Mouse (Mus musculus): ENCODE measurements around the gene Vars.
"Not testable (repeated sequence)": the region's sequence is repeated elsewhere in the genome, so short reads cannot be mapped to it uniquely, and the experiment has no call there.

The Vars gene

DNA sequence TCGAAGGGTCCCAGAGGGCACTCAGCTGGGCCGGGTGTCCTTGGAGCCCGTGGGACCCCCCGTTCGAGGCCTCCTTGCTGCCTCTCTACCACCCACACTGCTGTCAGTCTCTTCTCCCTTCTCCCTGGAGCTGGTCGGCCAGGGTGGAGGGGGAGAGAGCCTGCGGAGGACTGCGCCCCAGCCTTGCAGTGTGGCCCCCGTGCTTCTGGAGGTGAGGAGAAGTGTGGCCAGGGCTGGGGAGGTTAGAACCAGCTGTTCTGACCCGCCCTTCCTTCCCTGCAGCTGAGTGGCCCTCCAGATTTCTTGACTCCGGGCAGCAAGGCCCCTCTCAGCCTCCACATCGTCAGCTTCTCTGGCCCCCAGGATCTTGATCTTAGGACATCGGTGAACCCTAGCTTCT is 23.5 kb downstream of the Vars start:
- no peak for DNase-seq (ENCODE audit: low spot score)

DNA sequence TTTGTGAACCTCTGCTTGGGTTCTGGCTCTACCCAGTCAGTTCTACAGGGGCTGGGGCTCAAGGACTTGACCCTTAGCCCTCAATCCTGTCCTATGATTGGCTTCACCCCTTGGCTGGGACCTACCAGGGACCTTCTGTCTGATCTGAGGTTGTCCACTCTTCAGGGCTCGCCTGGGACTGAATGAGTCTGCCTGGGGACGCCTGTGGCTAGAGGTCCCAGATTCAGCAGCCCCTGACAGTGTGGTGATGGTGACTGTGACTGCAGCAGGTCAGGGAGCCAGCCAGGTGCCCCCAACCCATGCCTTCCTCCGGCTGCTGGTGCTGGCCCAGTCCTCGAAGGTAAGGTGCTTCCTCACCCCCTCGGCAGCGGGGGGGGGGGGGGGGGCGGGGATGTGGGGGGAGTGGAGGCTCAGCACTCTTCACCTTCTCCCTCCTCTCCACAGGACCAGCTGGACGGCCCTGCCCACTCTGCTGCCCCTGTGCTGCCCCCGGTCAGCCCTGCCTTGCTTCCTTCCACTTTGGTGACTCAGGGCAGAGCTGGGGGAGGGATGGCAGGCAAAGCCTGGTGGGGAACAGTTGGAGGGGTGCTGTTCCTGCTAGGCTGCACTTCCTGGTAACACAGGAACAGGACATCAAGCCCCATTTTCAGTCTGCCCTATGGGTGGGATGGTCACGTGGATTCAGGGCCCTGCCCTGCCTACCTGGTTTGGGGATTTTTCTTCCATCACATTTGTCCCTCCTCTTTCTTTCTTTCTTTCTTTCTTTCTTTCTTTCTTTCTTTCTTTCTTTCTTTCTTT is 24.1 kb downstream of the Vars start:
- DNase-seq (ENCODE audit: low spot score) = no peak

DNA sequence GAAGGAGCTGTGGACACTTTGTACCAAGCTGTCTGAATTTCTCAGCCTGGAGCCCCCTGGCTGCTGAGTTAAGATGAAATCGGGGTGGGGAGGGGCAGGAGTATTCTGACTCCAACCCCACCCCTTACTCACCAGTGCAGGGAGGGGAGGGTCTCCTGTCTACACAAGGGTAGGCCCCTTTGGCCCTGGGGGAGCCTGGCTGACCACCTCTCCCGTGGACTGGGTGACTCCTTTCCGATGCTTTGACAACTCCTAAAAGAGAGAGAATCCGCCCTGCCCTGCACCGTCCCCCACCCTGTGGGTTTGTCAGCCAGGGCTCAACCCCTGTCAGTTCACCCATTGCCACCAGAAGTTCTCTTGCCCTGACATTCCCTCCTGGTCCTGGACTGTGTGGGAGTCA is 25.4 kb downstream of the Vars start:
- no peak for DNase-seq (ENCODE audit: low spot score)

DNA sequence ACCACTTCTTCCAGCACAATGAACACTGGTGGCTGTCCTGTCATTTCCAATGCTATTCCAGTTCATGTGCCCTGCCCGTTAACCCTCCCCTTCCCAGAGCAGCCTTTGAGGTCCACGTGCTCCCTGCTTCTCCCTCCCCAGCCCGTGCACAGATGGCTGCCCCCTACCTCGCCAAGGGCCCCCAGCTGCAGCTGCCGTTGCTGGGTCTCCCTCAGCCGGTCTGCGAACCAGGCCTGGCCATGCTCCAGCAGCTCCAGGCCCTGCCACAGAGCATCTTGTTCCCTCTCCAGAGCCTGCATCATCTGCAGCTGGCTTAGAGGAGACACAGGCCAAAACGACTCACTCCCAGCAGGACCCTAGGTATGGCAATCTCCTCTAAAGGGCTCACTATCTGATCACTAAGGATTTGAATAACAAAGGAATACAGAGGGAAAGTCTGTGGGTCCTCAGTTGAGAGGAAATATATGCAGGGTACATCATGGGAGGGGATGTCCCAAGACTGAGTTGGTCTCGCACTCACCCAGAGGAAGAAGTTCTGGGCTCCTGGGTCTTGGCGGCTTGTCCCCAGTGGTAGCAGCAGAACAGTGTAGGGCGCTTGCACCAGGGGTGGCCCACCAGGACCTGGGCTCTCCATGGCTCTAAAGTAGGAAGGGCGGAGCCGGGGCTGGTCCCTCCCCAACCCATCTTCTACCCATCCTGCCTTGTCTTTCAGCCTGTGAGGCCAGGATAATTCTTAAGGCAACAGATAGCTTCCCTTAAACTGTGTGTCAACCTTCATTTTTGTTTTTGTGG is 26.7 kb downstream of the Vars start, which contains the start of gene Sapcd1:
Gene Sapcd1, minus strand, starts transcription at position 740 of the 792 bp plus-strand sequence.
- DNase-seq (ENCODE audit: low spot score) = no peak

DNA sequence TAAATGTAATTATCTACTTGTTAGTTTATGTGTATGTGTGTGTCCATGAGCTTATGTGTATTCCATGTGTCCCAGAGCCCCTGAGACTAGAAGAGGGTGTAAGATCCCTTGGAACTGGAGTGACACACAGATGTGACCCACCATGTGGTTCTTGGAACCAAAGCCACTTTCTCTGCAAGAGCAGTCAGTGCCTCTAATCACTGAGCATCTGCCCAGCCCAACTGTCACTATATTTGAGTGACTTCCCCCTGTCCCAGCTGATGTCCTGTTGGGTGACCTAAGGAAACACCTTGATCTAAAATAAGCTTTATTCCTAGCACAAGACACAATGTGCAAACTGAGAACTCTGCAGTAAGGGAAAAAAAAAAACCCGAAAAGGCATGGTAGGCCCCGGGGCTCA is 27.5 kb downstream of the Vars start:
- no peak for DNase-seq (ENCODE audit: low spot score)

DNA sequence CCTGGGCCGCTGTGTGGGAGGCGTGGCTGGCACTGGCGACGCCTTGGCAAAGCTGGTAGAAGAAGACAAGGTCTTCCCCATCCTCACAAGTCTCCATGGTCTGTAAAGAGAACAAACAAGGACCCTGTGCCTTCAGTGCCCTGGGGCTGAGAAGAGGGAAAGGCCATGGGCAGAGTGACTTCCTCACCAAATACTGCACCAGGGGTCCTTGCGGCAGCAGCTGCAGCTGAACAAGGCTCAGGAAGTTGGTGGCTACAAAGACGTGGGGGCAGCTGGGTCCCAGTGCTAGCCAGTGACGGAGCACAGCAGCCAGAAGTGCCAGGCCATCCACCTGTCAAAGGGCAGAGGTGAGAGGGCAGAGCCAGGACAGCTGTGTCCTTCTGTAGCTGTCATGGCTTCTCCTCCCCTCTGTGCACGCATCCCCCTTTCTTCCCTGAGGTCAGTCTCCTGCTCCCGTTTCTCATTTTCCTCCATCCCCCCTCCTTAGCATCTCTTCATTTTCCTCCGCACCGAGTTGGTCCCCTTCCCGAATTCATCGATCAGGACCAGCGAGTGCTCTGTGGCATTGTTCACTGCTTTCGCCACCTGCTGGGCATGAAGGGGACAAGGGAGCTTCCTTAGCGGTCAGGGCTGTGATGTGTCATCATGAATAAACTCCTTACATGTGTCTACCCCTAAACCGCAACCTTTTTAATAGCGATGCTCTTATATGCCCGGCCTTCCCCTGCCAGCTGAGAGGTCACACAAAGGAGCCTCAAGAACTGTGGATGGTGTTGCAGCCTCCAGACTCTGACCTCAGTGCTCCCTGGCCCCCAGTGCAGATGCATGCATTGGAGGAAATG is 29.1 kb downstream of the Vars start:
- DNase-seq (ENCODE audit: low spot score) = peak; percentile 30

DNA sequence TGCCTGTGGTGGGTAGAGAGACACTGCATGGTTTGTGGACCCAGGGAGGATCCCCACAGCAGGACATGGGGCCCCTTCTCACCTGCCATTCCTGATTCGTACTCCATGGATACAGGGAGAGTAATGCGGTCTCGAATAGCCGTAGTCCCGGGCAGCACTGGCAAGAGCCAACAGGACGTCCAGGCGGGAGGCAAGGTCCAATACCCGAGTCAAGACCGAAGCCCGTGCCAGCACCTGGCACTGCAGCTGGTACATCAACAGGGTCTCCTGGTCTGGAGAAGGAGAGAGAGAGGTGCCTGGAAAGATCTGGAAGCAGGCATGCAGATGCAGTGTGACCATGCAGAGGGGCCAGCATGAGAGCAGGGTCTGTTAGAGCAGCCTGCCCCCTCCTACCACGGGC is 30.5 kb downstream of the Vars start:
- DNase-seq (ENCODE audit: low spot score) = no peak

DNA sequence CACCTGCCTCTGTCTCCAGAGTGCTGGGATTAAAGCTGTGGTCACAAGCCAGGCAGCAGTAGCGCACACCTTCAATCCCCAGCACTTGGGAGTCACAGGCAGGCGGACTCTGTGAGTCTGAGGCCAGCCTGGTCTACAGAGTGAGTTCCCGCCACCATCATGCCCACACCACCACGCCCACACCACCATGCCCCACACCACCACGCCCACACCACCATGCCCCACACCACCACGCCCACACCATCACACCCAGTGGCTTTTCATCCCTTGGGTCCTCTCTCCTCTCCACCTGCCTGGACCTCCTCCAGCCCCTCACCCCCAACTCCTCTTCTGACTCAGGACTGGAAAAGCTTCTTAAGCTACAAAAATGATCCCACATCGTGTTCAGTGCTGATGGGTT is 31.1 kb downstream of the Vars start:
- no peak for DNase-seq (ENCODE audit: low spot score)

DNA sequence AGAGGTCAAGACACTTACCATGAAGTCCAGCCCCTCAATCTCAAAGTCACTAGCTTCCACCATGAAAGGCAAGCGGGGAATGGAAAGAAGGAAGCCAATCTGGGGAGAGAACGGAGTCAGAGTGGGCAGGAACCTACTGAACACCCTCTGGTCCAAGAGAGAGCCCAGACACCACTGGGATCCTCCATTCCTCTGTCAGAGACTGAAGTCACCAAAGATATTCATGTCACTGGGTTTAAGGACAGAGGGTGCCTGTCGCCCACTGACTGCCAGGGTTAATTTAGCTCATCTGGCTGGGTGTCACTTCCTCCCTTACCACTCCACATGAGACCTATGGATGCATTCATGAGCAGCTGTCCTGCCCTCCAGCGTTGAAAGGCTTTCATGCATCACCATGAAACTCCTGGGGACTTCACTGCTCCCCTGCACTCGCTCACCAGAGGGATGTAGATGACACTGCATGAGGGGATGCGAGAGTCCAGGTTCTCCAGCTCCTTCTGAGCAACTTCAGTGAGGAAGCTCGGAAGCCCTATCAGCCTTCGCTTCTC is 31.6 kb downstream of the Vars start:
- no peak for DNase-seq (ENCODE audit: low spot score)

DNA sequence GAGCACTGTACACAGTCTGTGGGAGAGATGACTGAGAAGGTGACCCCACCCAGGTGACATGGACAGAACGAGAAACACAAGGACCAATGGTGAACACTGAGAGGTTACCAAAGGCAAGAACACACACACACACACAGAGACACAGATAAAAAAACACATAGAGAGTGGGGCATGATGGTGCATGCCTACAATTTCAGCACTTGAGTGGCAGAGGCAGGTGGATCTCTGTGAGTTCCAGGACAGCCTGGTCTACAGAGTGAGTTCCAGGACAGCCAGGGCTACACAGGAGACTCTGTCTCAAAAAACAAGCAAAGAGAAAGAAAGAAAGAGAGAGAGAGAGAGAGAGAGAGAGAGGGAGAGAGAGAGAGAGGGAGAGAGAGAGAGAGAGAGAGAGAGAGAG is 32.9 kb downstream of the Vars start:
- DNase-seq (ENCODE audit: low spot score) = not testable (repeated sequence)

DNA sequence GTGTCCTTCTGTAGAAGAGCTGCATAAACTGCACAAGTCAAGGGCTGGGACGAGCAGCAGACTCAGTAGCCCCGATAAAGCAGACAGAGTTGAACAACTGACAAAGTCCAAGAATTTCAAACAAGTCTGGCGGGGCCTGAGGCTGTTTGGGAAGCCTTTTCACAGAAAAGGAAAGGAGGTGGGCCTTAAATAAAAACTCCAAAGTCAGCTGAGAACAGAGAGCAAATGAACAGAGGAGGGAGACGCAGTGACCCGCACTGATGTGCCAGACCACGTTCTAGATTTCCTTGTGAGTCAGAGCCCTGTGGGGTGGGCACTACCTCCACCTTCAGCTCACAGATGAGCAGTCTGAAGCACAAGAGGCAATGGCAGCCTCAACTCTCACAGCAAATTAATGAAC is 34.1 kb downstream of the Vars start:
- DNase-seq (ENCODE audit: low spot score) = no peak

DNA sequence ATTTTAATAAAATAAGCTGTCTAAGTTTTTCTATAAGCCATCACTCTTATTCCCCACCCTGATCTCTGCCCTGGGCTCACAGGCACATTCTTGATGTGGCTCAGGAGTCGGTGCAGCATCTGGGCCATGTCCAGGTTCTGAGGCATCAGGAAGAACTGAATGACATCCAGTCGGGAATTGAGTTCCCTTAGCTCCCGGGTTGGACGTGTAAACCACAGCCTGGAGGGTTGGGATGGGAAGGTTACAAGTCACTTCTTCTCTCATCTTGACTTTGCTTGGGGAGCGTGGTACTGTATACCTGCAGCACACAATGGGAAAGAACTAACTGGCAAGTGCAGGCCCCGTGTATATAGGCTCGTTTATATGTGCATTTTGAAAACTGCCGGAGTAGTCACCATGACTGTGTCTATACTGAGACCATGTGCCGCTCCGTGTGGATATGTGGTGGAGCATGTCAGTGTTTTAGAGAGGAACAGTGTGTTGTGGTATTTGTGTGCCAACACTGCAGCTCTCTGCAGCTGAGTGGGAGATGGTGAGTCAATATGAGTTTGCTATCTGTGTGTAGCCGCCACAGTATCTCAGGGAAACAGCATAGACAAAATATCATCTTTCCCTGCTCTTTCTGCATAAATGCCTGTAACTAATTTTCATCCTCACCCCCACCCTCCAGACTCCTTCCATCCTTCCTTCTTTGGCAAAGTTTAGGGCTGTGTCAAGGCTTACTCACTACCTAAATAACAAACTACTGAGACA is 38.5 kb downstream of the Vars start:
- no peak for DNase-seq (ENCODE audit: low spot score)

DNA sequence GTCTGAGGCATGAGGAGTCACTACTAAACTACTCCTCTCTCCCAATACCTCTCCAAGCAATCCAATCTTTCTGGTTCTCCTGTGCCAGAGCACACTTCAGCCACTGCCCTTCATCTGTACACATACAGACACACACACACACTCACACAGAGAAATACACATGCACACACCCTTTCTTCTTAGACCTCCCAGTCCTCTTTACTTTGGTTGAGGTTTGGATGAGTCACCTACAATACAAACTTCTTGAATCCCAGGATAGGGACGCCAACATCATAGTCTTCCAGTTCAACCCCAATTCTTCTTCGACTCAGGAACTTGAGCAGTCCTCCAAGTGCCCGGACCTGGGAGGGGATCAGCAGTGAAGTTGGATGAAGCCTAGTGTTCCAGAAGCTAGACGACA is 43.0 kb downstream of the Vars start:
- no peak for DNase-seq (ENCODE audit: low spot score)

DNA sequence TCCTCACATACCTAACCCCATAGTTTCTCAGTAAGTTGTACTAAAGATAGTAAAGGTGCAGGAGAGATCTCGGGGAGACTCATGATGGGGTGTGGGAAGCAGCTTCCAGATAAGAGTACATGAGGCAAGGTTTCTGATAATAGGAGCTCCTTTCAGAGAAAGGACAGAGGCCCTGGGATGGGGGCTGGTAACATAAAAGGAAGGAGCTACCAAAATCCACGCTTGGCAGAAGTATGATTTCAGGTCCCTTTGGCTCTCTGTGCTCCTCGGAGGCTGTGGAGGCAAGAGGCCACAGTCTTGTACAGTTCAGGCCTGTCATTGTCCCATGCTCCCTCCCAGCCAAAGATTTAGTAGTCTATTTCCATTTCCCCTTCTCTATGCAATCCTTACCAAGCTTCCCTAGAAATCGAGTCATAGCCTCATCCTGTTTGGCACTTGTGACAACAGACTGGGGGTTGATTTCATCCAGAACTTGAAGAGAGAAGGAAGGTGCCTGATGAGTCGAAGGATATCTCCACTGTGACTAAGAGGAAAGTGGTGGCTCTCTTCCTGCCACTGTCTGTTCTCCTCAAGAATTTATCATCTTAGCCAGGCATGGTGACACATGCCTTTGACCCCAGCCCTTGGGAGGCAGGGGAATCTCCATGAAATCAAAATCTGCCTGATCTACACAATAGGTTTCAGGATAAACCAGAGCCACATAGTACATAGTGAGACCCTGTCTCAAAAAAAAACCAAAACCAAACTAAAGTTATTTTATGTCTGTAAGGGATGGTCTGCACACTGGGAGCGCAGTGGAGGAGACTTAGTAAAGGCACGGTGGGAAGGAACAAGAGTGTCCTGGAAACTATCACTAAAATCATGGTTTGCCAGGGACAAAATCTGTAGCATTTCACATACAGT is 44.4 kb downstream of the Vars start:
- DNase-seq (ENCODE audit: low spot score) = no peak

DNA sequence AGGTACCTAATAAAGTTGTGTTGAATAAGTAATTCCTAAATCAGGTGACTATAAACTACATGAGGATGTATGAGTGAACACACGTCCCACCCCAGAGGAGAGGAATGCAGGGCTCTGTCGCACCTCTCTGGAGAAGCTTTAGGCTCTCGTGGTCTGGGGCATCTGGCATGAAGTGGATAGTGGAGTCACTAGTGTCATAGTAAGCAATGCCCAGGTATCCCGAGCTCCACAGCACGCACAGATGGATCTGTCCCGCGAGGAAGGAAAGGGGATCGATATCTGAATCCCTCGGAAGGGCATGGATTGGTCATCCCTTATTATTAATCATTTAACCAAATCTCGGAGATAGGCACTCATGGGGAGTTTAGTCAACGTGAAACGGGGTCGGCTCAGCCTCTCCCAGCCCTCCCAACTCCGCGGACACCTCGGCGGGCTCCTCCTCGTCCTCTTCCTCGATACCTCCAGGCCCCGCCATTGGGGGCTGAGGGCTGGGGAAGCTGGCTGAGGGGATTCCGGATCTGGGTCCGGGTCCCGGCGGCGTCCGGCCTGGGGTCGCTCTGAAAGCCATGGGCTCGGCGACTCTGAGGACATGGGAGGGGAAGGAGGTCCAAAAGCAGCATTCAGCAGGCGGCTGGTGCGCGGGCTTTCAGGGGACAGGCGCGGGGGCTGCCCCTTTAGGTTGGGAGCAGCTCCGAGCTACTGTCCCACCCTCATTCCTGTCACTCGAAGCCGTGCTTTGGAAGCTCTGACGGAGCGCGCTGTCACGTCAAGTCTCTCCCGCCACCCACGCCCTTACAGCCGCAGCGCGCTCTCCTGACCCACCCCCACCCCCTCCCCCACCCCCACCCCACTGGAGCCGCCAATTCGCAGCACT is 45.3 kb downstream of the Vars start:
- no peak for DNase-seq (ENCODE audit: low spot score)

DNA sequence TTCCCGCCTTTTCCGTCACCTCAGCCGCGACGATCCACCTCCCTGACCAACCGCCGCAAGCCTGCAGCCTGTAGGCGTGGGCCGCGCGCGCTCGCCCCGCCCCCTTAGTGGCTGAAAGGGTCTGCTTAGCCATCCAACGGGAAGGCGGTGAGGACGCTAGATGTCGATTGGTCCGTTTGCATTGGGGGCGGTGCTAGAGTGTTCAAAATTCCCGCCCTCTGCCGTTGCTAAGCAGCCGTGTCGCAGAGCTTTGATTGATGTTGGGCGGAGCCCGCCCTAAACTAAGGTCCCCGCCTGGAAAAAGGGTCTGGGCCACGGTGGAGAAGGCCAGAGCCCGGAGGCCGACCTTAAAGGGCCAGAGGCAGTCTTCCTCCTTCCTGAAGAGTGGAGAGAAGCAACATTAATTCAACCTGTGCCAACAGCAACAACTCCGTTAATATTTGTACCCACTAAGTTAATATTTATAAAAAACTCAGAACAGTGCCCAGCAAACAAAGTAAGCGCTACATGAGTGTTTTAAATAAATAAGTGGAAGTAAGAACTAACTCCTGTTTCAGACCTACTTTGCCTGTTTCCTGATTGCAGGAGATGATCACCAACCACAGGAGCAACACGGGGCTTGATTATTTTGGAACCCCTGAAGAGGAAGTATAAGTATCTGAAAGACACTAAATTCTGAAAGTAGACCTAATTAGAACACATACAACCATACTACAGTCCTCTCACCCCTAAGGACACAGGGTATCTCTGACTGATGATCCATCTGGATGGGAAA is 46.1 kb downstream of the Vars start, which contains the start of gene Msh5:
Gene Msh5, minus strand, starts transcription at position 65 of the 775 bp plus-strand sequence.
- peak; percentile 98 for DNase-seq (ENCODE audit: low spot score)

DNA sequence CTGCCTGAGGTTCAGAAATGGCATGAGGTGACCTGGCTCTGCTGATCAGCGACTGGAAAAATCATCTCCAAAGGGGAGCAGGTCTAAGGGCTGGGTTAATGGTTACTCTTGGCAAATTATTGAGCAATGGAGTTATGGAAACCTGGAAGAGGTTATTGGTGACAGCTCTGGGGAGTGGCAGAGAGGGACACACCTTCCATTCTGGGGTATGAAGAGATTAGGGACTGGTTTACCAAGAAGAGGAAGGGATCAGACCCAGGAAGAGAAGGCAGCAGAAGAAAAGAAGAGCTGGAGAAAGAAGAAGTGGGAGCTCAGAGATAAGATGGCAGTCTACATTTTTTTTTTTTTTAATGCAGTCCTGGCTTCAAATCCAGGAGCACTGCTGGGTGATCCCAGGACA is 46.9 kb downstream of the Vars start:
- DNase-seq (ENCODE audit: low spot score) = peak; percentile 55

DNA sequence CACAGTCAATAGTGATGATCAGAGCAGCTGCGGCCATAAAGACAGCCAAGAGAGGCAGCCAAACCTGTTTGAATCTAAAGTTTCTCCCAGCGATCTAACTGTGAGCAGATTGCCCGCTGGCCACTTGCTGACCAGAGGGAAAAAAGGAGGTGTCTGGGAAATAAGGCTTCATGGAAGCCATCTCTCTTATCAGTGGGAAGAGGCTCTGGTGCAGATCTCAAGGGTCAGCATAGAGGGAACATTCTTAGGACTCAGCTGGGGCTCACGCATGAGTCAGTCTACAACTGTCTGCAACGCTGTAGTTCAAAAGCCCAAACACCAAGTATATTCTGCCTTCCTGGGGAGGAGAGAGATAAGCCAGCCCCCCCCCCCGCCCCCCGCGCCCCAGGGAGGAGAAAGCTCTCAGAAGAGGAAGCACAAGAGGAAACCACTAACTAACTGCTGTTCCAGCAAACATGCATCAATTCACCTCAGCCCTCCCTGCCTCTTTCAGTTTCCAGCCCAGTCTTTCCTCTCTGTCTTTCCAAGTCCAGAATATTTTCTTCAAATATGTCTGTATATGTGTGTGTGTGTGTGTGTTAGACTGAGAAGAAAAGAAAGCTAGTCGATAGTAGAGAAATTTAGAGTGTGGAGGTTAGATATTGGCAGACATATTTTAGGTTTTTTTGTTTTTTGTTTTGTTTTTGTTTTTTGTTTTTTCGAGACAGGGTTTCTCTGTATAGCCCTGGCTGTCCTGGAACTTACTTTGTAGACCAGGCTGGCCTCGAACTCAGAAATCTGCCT is 47.6 kb downstream of the Vars start:
- no peak for DNase-seq (ENCODE audit: low spot score)

Data from lung, postnatal 25 days (tissue).